Mouse (Mus musculus) neural tube, embryonic 11.5 days (tissue): ENCODE results near the gene St3gal5. TPM values are rescaled to one million over a fixed set of nuclear protein-coding genes. Genes with fewer than 3 reads are reported as not detected.

Experiments used
- ATAC-seq: fragments of 200-750 bp; cut with Nextera tagmentation; 2 replicates; pipeline ENCODE4 v1.8.0; 2017; ENCODE audit warnings: moderate number of reproducible peaks, mild to moderate bottlenecking, moderate TSS enrichment, moderate library complexity; ENCODE audit not compliant: insufficient read depth, low FRiP score, low TSS enrichment
- DNase-seq: peaks from one replicate; pipeline ENCODE4 v3.0.0-alpha.2; 2015; ENCODE audit warnings: low spot score
- H3K27ac ChIP-seq: fragments of 300-500 bp; sonication (generic); 2 replicates; pipeline ENCODE4 v1.5.1; 2014; ENCODE audit warnings: low read depth, mild to moderate bottlenecking, low read length
- H3K27me3 ChIP-seq: fragments of 300-500 bp; sonication (generic); 2 replicates; pipeline ENCODE4 v1.6.1; 2014; ENCODE audit warnings: mild to moderate bottlenecking, low read length, mixed read lengths; ENCODE audit not compliant: control insufficient read depth, insufficient read depth
- H3K36me3 ChIP-seq: fragments of 300-500 bp; sonication (generic); 2 replicates; pipeline ENCODE4 v1.6.1; 2014; ENCODE audit warnings: mild to moderate bottlenecking, low read length, moderate library complexity, mixed read lengths; ENCODE audit not compliant: control insufficient read depth, insufficient read depth
- H3K4me1 ChIP-seq: fragments of 300-500 bp; sonication (generic); 2 replicates; pipeline ENCODE4 v1.6.1; 2014; ENCODE audit warnings: low read length, mixed read lengths; ENCODE audit not compliant: control insufficient read depth, insufficient read depth
- H3K4me2 ChIP-seq: fragments of 300-500 bp; sonication (generic); 2 replicates; pipeline ENCODE4 v1.6.1; 2014; ENCODE audit warnings: low read depth, mild to moderate bottlenecking, moderate library complexity
- H3K4me3 ChIP-seq: fragments of 300-500 bp; sonication (generic); 2 replicates; pipeline ENCODE4 v1.5.1; 2014; ENCODE audit warnings: low read depth, low read length
- H3K9ac ChIP-seq: fragments of 300-500 bp; sonication (generic); 2 replicates; pipeline ENCODE4 v1.6.1; 2014; ENCODE audit warnings: mild to moderate bottlenecking, low read length
- H3K9me3 ChIP-seq: fragments of 300-500 bp; sonication (generic); 2 replicates; pipeline ENCODE4 v1.6.1; 2016; ENCODE audit warnings: low read length; ENCODE audit not compliant: control insufficient read depth
- WGBS: fragments of 180-500 bp; shearing (Covaris S2); extraction: QIAGEN DNeasy Blood & Tissue Kit; methylation state at CpG from one replicate; pipeline ENCODE4 v1.1.7; 2014; 5-methylcytosine and 5-hydroxymethylcytosine counted together
- polyA plus RNA-seq: library from polyadenylated mRNA; unstranded; fragments of >200 nt; fragmentation: Nextera tagmentation; extraction: Ambion mirVana; gene quantifications from 2 replicates; pipeline ENCODE4 v1.2.1, GENCODE M21; 2014

St3gal5 gene
- polyA plus RNA-seq, 1 experiment from 2014 or later, result 44.6 TPM

DNA sequence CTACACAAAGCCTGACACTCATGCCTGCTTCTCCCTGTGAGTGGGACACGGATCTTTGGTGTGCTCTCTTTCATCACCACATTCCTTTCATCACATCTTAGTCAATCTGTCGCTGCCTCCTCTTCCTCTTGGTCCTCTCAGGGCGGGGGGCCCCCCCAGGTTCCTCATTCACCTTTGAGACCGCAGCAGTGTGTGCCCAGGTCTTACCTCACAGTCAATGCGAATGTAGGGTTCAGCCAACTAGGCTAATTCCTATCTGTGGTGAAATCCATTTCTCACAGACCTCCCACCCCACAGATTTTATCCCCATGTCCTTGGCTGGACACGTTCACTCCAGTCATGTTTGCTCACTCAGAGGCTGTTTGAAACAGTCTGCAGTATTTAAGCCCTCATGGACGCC, 17.5 kb downstream of the St3gal5 start:
- no peak overlapping the region for H3K4me3 ChIP-seq
- WGBS, result 90% methylated on average over 7 of the region's 7 CpGs
- H3K27me3 ChIP-seq, result no peaks in the 10 kb centered on the region
- H3K9me3 ChIP-seq, result no peaks in the 10 kb centered on the region
- H3K9ac ChIP-seq, result no peak overlapping the region
- H3K36me3 ChIP-seq, result no peaks in the 10 kb centered on the region
- H3K4me2 ChIP-seq, result no peak overlapping the region
- H3K27ac ChIP-seq, result no peak overlapping the region
- ATAC-seq, result no peak
- DNase-seq, result no peak
- 0 out of 2 replicates have a peak, but pooled peaks cover 3% of the 10 kb centered on the region for H3K4me1 ChIP-seq

DNA sequence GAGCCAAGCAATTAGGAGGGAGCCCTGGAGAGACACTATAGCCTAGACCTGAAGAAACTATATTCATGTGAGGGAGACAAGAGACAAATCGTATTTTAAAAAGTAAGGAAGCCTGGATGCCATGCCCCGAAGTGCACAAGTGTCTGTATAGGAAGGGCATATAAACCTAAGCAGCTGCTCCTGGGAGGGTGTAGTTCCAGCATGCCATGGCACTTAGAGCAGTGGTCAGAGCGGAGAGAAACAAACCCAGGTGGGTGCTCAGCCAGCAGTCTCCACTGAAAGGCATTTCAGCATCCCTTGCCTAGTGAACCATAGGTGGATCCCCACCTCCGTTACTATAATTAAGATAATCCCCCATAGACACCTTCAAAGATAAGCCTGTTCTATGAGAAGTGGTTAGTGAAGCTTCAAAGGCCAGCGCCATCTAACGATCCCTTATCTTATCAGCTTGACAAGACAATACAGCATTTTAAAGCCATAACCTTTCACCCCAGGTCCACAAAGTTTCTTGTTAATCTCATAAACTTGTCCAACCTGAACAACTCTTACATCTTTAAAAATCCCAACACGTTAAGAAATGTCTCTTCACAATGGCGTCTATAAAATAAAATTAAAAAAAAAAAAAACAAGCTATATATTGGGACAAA, 20.1 kb downstream of the St3gal5 start:
- Histone ChIP-seq H3K9me3 (no peaks in the 10 kb centered on the region), H3K4me1 (0 out of 2 replicates have a peak, but pooled peaks cover 2% of the 10 kb centered on the region), H3K4me2 (no peak overlapping the region), H3K36me3 (no peaks in the 10 kb centered on the region), H3K4me3 (no peak overlapping the region), H3K27ac (no peak overlapping the region), H3K9ac (no peak overlapping the region), H3K27me3 (no peaks in the 10 kb centered on the region)
- 78% methylated on average over 8 of the region's 8 CpGs for WGBS
- ATAC-seq (no peak), DNase-seq (no peak)

DNA sequence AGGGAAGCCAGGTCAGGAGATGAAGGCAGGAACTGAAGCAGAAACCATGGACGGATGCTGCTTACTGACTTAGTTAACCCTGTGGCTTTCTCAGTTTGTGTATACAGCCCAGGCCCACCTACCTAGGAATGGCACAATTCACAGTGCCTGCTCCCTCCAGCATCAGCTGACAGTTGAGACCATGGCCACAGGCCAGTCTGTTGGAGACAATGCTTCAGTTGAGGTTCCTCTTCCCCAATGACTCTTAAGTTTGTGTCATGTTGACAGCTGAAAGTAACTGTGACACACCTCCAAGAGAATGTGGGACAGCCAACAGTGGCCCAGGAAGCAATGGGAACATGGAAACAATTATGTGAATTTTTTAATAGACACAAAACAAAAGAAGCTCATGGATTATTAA, 22.5 kb downstream of the St3gal5 start:
- Histone ChIP-seq H3K27ac (no peak overlapping the region), H3K36me3 (no peaks in the 10 kb centered on the region), H3K4me2 (no peak overlapping the region), H3K4me3 (no peak overlapping the region), H3K4me1 (no peaks in the 10 kb centered on the region), H3K27me3 (no peaks in the 10 kb centered on the region), H3K9me3 (no peaks in the 10 kb centered on the region), H3K9ac (no peak overlapping the region)
- ATAC-seq (no peak), DNase-seq (no peak)
- 86% methylated on average over 1 of the region's 1 CpGs for WGBS

DNA sequence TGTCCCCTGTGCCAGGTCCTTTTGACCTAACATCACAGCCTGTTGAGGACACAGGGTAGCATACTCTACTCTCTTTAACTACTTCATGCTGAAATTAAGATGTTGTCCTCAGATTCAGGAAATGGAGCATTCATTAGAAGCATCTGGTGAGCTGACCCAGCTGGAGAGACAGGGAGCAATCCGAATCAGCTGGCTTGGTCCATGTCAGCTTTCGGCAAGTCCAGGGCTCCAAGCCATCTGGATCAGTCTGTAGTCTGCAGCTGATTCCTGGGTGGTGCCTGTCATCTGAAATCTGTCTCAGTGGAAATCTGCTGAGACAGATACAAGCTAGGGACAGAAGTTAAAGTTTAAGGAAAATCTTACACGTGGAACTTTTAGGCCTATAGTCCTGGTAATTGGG, 23.9 kb downstream of the St3gal5 start:
- Histone ChIP-seq H3K27ac (no peak overlapping the region), H3K4me1 (no peaks in the 10 kb centered on the region), H3K4me3 (no peak overlapping the region), H3K36me3 (no peaks in the 10 kb centered on the region), H3K9me3 (no peaks in the 10 kb centered on the region), H3K4me2 (no peak overlapping the region), H3K27me3 (no peaks in the 10 kb centered on the region), H3K9ac (no peak overlapping the region)
- 70% methylated on average over 3 of the region's 3 CpGs for WGBS
- ATAC-seq, result no peak
- no peak for DNase-seq

DNA sequence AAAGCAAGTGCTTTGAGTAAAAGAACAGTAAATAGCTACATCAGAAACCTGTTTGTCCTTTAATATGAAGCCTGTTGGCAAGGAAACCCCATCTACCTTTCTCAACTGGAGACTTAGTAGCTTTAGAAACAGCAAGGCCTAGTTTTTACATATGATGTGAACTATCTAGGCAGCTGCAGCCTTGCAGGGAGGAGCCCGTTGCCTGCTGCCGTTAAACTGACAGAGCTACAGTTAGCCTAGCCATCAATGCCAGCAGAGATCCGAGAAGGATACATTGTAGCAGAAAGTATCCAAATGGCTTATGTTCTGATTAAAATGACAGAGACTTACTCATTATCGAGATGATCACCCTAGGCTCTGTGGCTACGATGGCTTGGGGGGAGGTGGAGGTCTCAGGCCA, 25.1 kb downstream of the St3gal5 start:
- ATAC-seq (no peak), DNase-seq (no peak)
- H3K27ac ChIP-seq, result no peak overlapping the region
- H3K36me3 ChIP-seq, result no peaks in the 10 kb centered on the region
- no peaks in the 10 kb centered on the region for H3K4me1 ChIP-seq
- no peaks in the 10 kb centered on the region for H3K9me3 ChIP-seq
- H3K27me3 ChIP-seq, result no peaks in the 10 kb centered on the region
- WGBS, result 91% methylated on average over 5 of the region's 5 CpGs
- no peak overlapping the region for H3K9ac ChIP-seq
- no peak overlapping the region for H3K4me2 ChIP-seq
- no peak overlapping the region for H3K4me3 ChIP-seq

DNA sequence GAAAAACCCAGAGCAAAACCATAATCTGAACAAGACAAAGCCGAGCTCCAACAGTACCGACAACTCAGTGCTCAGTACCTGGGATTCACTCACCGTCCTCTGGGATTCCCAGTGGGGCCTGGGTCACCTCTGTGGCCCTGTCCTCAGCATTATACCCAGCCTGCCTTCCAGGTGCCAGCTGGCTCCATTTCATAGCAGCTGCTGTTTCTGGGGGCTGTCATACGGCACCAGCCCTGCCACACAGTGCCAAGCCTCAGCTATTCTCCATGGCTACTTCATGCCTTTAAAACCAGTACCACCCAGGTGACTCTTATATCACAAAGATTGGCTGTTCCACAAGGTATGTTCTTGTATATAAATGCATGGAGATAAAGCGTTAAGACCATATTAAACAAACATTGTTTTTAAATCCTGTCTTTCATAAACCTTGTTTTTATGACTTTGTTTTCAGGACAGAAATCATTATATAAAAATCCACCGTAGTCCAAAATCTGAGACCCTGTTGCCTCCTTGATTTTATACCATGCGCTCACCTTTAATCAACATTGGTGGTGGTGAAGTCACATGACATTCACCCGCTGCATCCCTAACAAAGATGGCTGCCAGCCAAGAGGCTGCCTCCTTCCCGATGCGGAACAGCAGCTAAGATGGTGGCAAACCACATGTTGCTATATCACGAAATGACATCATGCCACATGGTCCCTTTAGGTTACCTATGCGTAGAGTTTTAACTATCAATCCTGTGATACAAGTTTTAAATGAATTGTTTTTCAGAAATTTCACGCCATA, 27.1 kb downstream of the St3gal5 start:
- Histone ChIP-seq H3K9ac (no peak overlapping the region), H3K27ac (no peak overlapping the region), H3K4me2 (no peak overlapping the region), H3K27me3 (no peaks in the 10 kb centered on the region), H3K36me3 (no peaks in the 10 kb centered on the region), H3K9me3 (no peaks in the 10 kb centered on the region), H3K4me1 (no peaks in the 10 kb centered on the region), H3K4me3 (no peak overlapping the region)
- 95% methylated on average over 13 of the region's 13 CpGs for WGBS
- no peak for ATAC-seq
- DNase-seq, result no peak

DNA sequence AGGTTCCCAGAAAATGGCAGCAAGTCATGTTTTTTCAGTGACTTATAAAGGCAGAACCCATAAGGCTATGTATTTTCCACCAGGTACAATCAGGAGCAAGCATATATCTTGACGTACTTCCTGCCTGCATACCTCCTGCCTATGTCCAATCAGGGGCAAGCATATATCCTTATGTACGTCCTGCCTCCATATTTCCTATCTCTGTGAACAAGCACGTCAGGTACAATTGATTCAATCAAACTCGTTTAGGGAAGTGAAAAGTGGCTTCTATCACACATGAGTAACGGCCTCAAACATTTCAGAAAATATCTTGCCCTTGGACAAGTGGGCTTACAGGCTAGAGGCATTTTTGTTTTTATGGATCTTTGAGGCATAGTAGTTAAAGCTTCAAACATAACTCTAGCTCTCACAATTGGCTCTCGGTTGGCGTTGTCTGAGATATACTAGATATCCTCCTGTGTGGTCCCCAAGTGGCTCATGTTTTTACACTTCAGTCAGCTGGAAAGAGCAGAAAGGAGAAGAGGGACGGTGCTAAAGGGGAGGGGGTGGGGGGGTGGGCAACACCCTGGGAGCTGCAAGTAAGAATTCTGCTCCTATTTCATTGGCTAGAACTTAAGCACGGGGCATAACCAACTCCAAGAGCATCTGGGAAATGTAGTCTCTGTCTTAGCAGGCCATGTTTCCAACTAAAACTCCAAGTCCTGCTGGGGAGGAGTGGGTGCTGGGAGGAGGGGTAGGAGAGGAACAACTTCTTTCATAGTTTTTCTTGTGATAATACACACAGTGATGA, 28.9 kb downstream of the St3gal5 start:
- Histone ChIP-seq H3K4me3 (no peak overlapping the region), H3K27ac (no peak overlapping the region), H3K4me2 (no peak overlapping the region), H3K27me3 (no peaks in the 10 kb centered on the region), H3K9ac (no peak overlapping the region), H3K9me3 (no peaks in the 10 kb centered on the region), H3K36me3 (no peaks in the 10 kb centered on the region), H3K4me1 (no peaks in the 10 kb centered on the region)
- no peak for DNase-seq
- 86% methylated on average over 9 of the region's 9 CpGs for WGBS
- ATAC-seq, result no peak

DNA sequence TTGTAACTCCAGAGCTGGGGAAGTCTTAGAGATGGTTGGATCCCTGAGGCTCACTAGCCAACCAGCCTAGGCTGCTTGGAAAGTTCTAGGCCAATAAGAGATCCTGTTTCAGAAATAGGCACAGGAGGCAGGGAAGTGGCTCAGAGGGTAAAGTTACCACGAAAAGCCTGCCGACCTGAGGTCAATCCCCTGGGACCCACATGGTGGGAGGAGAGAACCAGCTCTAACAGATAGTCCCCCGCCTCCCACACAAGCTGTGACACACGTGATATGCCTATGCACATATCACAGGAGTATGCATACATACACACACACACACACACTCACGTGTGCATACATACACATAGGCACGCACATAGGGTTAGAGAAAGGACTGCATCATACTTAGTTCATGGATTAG, 32.7 kb downstream of the St3gal5 start:
- Histone ChIP-seq H3K4me2 (no peak overlapping the region), H3K27me3 (no peaks in the 10 kb centered on the region), H3K27ac (no peak overlapping the region), H3K4me1 (no peaks in the 10 kb centered on the region), H3K9ac (no peak overlapping the region), H3K9me3 (no peaks in the 10 kb centered on the region), H3K4me3 (no peak overlapping the region), H3K36me3 (peaks cover 7% of the 10 kb centered on the region; the same call in 1 of the 2 replicates)
- no peak for ATAC-seq
- 84% methylated on average over 6 of the region's 6 CpGs for WGBS
- DNase-seq, result no peak
